Mouse (Mus musculus) gastrocnemius, postnatal 4 days (tissue): ENCODE measurements around the gene Slc16a2. TPM values are rescaled to one million over a fixed set of nuclear protein-coding genes. Genes with fewer than 3 reads are reported as not detected.

ENCODE experiments used
- DNase-seq, 2 experiments: peaks; one replicate each; pipeline ENCODE4 v3.0.0; 2021 to 2022; ENCODE audit warnings: low spot score in 2 of 2, mixed read lengths in 2 of 2
- long read RNA-seq, 2 experiments: library from polyadenylated mRNA; stranded (forward); transcript quantifications; one replicate each; pipeline ENCODE4 v2.0.0; 2021
- total RNA-seq, 2 experiments: library from RNA; stranded (reverse); gene quantifications; 2 replicates each; pipeline ENCODE4 v1.2.3; 2021

Slc16a2 gene
- 10 to 100 TPM; 32.8 to 36.7 TPM for total RNA-seq
- long read RNA-seq, experiment 1, full-length matches to known transcripts: 18 of 31 reads
- long read RNA-seq, experiment 1, partial matches to known transcripts: 0 of 31 reads
- long read RNA-seq, experiment 1, other reads (novel, unspliced or antisense): 13 of 31 reads
- long read RNA-seq, experiment 2, full-length matches to known transcripts: 32 of 71 reads
- long read RNA-seq, experiment 2, partial matches to known transcripts: 3 of 71 reads
- long read RNA-seq, experiment 2, other reads (novel, unspliced or antisense): 36 of 71 reads

DNA sequence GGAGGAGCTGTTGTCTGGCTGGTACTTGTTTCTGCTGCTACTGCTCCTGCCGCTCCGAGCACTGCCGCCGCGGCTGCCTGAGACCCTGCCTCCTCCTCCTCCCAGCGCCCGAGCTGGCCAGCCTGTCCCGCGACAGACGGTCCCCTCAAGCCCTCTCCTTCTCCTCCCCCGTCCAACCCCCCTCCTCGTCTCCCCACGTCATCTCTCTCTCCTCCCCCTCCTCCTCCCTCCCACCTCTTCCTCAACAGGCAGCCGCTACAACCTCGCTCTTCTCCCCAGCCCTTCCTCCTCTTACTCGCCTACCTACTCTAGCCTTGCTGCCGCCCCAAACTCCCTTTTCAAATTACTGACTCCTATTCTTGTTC lies at the start of gene Slc16a2:
Slc16a2 (minus strand) TSS at position 152 of the 365 bp plus-strand sequence.
- DNase-seq: peak in 1 of 2 experiments; percentile 59

DNA sequence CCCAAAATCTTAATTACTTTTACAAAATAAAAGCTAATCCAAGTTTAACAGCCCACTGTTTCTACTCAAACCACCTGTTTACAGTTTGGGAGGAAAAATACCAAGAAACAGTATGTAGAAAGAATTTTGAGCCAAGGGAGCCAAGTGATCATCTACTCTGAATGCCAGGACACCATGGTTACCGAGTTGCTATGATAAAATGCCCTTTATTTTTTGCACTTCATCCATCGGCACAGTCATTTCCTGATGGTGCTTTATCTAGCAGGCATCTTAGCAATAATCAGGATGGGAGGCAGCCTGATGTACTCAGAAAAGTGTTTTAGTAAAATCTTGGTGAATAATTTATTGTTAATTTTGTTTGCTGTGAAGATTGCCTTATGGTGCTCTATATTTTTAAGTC lies 41.7 kb upstream of the Slc16a2 start:
- no peak for DNase-seq

DNA sequence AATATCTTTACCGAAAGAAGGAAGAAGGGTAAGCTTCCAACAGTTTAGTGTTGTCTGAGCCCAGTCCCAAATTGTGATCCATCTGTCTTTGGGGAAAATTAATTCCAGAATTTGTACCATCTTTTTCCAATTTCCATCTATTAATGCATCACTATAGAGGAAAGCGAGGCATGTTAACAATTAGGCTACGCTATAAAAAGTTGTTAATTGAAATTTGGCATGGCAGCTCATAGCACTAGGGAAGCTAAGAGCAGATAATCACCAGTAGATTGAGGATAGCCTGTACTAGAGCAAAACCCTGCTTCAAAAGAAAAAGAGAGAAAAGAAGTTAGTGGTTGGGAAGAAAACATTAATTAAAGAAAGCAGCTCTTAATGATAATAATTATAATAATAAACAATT lies 41.1 kb upstream of the Slc16a2 start:
- no peak for DNase-seq

DNA sequence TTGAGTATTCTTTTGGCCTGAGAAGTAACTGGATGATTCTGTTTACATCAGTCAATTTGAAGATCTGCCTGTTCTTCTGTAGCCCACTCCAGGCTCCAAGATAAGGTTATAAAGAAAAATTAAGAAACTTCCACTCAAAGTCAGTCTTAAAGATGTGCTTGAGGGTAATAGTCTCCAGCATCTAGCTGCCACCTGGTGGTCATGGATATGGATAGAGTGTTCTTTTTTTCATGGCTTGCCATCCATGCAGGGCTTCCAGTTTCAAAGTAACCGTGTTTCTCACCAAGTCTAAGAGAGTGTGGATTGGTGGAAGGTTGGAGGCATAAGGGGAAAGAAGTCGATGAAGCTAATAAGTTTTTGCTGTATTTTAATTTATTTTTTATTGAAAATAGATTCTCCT lies 23.5 kb upstream of the Slc16a2 start:
- peak in 1 of 2 experiments; percentile 6 for DNase-seq

DNA sequence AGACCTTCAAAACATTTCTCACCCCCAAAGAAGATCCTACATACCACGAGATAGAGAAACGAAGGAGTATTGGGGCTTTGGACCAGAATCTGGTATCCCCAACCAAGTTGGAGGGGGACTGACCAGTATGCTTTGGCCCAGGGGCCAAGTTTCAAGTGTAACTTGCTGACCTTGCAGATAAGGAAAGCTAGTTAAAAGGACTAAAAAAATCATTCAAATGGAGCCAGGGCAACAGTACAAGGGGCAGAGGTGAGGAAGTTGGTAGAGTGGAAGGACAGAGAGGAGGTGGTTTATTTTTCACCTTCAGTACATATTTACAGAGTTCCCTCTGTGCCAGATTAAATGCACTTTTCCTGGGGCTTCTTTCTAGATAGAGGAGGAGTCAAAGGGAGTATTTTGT lies 7.1 kb upstream of the Slc16a2 start:
- no peak for DNase-seq

DNA sequence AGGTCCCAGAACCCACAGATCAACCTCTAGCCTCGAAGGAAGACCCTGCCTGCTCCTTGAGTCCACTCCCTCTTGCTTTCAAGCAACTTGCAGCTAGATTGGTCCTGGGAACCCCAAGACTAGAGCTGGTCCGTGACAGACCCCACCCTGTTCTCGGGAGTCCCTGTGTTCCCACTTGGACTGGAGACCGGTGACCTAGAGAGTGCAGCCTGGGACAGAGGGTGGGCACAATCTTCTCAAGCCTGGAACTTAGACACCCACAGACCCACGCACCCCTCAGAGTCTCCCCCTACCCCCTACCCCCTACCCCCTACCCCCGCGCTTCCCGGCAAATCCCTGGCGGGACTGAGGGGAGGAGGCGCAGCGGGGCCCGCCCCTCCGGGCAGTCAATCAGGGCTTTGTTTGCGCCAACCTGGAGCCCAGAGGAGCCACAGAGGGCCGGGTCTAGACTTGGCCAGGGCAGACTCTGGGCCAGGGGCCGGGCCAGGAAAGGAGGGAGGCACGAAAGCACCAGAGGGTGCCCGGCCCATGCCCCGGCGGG lies 558 bp upstream of the Slc16a2 start:
- peak in 1 of 2 experiments; percentile 25 for DNase-seq

DNA sequence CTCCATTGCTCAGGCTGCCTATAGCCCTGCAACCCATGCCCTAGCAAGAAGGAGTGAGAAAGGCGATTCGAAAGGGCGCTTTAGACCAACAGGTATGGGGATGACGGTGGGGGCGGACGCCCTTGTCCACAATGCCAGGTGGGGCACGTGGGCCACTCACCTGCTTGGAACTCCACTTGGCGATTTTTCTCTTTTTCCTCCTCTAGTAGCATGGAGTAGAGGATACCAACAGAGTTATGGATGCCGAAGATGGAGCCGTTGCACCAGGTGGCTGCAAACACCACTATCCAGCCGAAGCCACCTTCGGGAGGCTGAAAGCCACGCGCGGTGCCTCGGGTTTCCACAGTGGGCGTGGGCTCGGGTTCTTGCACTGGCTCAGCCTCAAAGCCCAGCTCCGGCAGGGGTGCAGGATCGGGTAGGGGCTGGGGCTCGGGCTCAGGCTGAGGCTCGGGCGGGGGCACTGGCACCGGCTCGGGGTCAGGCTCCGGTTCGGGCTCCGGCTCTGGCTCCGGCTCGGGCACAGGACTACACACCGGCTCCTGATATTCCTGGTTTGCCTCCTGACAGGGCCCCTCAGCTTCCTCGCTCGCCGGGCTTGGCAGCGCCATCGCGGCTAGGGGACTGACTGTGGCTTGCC lies 470 bp downstream of the Slc16a2 start:
- DNase-seq: peak; percentile 9 to 31

DNA sequence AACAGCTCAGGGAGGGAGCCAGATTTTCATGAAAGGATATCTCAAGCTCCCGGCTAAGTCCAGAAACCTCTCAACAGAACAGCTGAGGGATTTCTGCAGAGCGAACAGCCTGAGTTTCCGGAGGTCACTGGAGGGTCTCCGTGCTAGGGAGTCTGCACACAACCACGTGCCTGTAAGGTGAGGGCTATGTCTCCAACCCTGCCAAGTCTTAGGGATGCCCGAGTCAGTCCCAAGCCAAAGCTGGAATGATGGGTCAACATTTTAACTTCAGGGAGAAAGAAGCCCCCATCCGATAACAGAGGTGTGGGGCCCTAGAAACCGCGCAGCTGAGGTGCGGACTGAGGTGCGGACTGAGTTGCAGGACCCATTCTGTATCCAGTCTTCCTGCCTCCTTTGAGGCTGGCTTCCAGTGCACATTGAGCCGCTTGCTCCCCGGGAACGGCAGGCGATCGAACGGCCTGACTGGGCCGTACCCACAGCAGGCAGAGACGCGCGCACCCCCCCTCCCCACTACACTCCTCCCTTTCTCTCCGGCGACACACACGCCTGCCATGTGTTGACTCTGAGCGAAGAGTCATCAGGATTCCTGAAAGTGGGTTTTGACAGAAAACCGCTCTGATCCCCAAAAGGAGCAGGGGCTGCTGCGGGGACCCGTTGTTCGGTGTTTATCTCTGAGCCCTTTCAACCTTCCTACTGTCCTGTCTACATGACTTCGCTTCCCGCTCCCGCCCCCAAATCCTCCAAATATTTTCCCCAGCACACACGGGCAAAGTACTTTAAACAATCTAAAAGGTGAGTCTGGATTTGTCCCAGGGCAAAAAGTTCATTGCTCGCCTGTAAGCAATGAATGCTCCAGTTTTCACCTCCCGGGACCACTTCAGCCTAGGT lies 1.2 kb downstream of the Slc16a2 start:
- DNase-seq: peak in 1 of 2 experiments; percentile 12

DNA sequence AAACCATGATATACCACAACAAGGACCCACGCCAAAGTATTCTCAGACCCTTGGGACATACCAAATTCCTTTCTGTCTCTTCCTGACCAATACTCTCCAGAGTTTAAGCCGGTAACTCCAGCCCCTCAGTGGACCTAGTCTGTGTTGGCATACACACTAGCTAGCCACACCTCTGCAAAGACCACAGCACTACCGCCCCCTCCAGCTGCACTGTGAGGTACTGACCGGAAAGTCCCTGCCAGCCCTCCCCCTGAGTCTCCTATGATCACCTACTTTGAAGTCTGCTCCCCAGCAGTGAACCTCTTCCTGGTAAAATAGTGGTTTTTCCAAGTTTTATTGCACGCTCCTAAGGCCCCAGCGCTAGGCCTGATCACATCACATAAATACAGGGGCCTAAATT lies 2.5 kb downstream of the Slc16a2 start:
- DNase-seq: peak in 1 of 2 experiments; percentile 8

DNA sequence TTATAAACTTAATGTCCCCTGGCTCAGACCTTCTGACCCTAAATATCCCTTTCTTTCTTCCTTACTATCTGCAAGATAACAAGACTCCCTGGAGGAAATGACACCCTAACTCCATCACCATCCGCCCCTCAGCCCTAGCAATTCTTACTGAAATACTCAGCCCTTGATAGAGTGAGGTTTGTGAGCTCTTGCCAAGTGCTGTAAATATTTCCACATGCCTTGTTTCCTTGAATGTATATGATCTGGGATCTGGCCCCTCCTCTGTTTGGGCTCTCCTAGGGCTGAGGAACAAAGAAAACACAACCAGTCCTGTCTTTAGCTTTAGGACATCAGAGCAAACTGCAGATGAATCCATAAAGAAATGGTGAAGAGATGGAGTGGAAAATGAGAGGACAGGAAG lies 9.1 kb downstream of the Slc16a2 start:
- no peak for DNase-seq

DNA sequence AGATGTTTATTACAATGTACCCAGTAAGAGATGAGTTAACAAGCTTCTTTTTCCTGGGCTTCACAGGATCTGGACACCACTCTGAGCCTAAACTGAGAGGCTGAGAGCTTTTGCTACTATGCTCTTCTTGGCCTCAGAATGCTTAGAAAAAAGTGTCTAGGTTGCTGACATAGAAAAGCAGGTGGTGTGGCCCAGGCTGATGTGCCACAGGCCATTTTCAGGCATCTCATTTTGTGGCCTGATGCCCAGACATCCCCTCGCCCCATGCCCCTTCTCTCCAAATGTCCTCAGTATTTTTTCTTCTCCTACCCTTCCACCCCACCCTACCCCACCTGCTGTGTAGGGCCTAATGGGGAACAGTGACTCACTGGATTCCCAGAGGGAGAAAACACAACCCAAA lies 11.3 kb downstream of the Slc16a2 start:
- DNase-seq: no peak

DNA sequence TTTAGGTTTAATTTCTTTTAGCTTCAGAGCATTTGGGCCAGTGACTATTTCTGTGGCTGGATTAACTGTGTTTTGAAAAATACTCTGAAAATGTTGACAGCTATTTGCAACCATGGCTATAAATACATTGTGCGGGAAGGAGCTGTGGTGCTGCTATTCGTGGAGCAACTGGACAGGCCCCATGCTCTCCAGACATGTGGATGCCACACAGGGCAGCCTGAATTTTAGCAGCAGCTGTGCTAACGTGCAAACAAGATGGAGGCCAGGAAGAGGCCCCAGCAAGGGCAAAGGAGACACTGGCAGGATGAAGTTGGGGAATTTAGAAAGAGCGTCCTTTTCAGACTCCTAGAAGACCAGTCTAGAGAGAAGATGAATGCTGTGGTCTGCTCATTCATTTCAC lies 15.4 kb downstream of the Slc16a2 start:
- DNase-seq: no peak

DNA sequence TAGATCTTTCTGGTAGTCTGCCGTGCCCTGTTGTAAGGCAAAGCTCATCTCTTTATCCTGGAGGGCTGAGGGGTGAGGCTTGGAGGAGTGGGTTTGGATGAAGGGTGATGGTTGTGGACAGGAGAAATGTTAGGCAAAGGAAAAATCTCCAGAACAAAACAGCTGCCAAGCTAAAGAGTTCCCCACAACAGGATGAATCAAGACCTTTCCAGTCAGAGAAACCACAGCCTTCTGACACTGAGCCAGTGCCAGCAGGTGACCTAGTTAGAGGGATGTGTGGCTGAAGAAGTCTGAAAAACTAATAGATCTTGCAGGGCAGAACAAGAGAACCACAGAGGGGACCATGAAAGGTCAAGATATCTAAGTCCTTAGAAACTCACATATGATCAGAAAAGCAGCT lies 24.8 kb downstream of the Slc16a2 start:
- no peak for DNase-seq

DNA sequence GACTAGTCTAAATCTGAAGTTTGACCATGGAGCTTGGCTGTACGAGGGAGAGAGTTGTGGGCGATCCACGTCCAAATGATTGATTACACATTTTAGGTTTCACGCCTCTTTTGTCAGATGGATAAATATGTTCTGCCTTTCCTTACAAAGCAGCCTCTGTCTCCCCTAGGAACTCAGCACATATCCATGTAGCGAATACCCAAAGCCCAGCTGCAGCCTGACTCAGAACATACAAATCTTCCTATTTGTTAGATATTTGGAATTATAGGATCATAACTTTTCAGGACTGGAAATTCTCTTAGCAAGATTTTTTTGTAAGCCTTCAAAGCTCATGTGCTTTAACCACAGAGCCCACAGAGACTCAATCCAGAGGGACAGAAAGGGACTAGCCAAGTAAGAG lies 26.3 kb downstream of the Slc16a2 start:
- DNase-seq: no peak

DNA sequence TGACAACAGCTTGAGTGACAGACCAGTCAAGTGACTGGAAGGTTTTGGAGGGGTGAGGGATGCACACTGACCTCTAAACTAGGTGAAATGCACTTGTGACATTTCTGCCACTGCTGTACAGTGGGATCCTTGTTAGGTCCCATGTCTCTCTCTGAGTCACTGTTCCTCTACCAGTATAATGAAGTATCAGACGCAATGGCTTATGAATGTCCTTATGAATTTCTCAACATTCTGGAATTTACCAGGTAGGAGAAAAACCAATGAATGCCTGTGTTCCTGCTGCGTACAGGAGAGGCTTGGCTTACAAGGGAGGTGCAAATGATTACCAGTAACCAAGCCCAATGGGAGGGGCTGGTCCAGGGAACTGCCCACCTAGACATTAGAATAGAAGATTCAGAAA lies 30.5 kb downstream of the Slc16a2 start:
- no peak for DNase-seq

DNA sequence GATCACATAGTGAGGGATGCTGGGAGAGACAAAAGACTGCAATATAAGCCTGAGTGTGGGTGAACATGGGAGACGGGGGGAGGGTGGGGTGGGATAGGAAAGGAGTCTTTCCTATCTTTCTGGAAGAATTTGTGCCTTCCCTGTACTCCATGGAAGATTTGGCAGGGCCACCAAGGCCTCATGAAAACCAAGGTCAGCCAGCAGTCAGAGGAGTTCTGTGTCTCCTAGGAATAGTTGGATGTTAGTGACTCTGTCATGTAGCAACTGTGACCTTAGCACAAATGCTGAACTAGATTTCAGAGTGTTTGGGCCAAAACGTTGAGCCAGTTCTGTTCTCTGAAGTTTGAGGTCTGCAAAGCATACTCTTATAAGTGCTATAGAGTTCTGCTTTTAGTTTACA lies 36.1 kb downstream of the Slc16a2 start:
- DNase-seq: no peak

DNA sequence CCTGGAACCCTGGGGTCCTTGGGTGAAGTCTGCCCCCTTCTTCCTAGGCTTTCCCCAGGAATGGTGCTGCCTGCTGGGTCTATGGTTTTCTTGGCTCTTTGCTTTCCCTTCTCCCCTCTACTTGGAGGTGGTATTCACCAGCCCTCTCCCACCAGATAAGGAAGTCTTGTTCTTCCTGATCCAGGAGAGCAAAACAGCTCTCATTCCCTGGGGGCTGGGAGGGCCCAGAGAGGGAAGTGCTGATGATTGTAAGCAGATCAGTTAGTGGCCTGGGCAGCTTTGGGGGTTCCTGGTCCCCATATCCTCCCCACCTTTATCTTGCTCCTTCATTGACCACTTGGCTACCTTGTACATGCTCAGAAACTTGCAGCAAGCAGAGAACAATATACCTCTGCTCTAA lies 45.4 kb downstream of the Slc16a2 start:
- no peak for DNase-seq

DNA sequence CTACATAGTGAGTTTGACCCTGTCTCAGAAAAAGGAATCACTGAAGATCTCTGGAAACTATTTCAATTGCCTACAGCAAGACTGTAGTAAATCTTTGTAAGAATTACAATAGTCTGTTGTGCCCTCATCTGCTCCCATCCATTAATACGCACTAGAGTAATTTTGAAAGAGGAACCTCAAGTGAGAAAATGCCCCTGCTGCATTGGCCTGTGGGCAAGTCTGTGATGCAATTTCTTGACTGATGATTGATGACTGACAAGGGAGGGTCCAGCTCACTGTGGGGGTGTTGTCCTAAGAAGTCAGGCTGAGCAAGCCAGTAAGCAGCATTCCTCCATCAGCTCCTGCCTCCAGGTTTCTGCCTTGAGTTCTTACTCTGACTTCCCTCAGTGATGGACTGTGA lies 75.6 kb downstream of the Slc16a2 start:
- no peak for DNase-seq

DNA sequence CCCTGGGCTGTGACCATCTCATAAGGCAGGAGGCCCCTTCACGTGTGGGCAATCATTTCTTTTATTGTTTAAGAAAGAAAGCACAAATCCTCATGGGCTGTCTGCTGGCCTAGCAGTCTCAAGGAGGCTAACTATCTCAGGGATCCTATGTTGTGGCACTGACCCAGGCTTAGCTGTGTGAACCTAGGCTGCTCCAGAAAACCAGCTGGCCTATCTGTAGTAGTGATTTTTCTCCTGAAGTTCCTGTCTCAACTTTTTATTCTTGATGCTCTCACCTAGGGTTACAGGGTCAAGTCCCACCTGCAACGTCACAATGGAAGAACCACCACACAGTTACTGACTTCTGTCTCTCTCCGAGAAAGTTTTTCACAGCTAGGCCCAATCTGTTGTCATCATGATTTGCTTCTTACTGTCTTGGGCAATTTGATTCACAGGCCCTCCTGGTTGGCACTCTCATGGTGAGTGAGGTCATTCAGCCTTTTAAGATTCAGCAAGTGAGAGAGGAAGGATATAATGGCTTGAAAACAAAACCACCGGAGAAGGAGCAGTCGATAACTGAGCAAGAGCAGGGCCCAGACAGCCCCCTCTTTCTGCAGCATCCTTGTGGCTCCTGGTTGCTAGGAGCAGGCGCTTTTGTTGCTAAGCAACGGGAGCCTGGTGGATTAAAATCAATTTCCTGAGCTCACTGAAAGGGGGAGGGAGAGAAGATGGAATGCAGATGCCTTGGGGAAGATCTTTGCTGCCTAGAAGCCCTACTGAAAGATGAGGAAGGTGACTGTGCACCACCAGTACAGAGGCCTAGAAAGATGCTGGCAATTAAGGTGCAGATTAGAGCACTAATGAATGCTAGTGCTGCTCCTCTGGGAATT lies 77.4 kb downstream of the Slc16a2 start:
- DNase-seq: no peak

DNA sequence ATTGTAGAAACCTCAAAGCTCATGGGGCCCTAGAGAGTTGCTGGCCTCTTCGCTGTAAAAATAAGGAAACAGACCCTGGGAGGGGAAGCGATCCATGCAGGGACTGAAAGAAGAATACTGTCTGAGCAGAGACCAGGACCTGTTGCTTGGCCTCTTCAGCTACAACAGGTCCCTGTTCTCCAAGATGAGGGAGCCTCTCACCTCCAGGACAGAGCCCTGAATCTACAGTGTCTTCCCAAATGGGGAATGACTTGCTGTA lies 79.8 kb downstream of the Slc16a2 start:
- no peak for DNase-seq
